Mouse (Mus musculus) neural tube, embryonic 14.5 days (tissue): ENCODE measurements around the gene Begain. TPM values are rescaled to one million over a fixed set of nuclear protein-coding genes. Genes with fewer than 3 reads are reported as not detected.

Experiments used
- ATAC-seq: fragments of 200-750 bp; cut with Nextera tagmentation; 2 replicates; pipeline ENCODE4 v1.8.0; 2017; ENCODE audit warnings: low read depth, mild to moderate bottlenecking, moderate TSS enrichment, moderate library complexity
- H3K27ac ChIP-seq: fragments of 300-500 bp; sonication (generic); 2 replicates; pipeline ENCODE4 v1.5.1; 2014; ENCODE audit warnings: low read depth, mild to moderate bottlenecking, control low read depth, low read length, moderate library complexity, mixed read lengths
- H3K27me3 ChIP-seq: fragments of 300-500 bp; sonication (generic); 2 replicates; pipeline ENCODE4 v1.6.1; 2014; ENCODE audit warnings: low read length; ENCODE audit not compliant: control insufficient read depth, insufficient read depth
- H3K36me3 ChIP-seq: fragments of 300-500 bp; sonication (generic); 2 replicates; pipeline ENCODE4 v1.6.1; 2014; ENCODE audit warnings: low read length, mixed read lengths; ENCODE audit not compliant: control insufficient read depth, insufficient read depth
- H3K4me1 ChIP-seq: fragments of 300-500 bp; sonication (generic); 2 replicates; pipeline ENCODE4 v1.6.1; 2014; ENCODE audit warnings: low read length; ENCODE audit not compliant: control insufficient read depth, insufficient read depth
- H3K4me2 ChIP-seq: fragments of 300-500 bp; sonication (generic); 2 replicates; pipeline ENCODE4 v1.6.1; 2014; ENCODE audit warnings: mild to moderate bottlenecking, low read depth, low read length, control low read depth
- H3K4me3 ChIP-seq: fragments of 300-500 bp; sonication (generic); 2 replicates; pipeline ENCODE4 v1.5.1; 2014; ENCODE audit warnings: low read depth, low read length, control low read depth, mixed read lengths
- H3K9ac ChIP-seq: fragments of 300-500 bp; sonication (generic); replicated peaks from 2 replicates; pipeline ENCODE4 v1.6.1; 2014; ENCODE audit warnings: low read depth, mild to moderate bottlenecking, control low read depth, low read length, mixed read lengths
- H3K9me3 ChIP-seq: fragments of 300-500 bp; sonication (generic); 2 replicates; pipeline ENCODE4 v1.6.1; 2016; ENCODE audit warnings: low read length; ENCODE audit not compliant: control insufficient read depth
- WGBS: fragments of 180-500 bp; shearing (Covaris S2); extraction: QIAGEN DNeasy Blood & Tissue Kit; methylation state at CpG from one replicate; pipeline ENCODE4 v1.1.7; 2014; 5-methylcytosine and 5-hydroxymethylcytosine counted together
- polyA plus RNA-seq: library from polyadenylated mRNA; unstranded; fragments of >200 nt; fragmentation: Nextera tagmentation; extraction: Ambion mirVana; gene quantifications from 2 replicates; pipeline ENCODE4 v1.2.1, GENCODE M21; 2014

The Begain gene
- polyA plus RNA-seq, 1 experiment from 2014 or later = 53.1 TPM

DNA sequence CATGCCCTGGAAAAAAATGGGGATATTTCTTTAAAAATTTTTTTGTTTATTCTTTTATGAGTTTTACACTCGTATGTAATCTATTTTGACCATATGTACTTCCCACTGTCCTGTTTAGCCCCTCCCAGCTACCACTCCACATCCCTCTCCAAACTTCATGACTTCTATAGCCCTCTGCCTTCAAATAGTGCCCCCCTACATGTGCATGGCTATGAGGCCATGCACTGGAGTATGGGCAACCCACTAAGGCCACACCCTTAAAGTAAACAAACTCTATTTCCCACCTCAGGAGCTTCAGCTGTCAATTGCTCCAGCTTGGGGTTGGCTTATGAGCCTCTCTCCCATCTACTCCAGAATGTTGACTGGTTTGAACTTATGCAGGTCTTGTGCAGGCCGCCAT, 18.1 kb upstream of the Begain start:
- WGBS = 85% methylated on average over 2 of the region's 2 CpGs
- no peaks in the 10 kb centered on the region for H3K9me3 ChIP-seq
- no peak overlapping the region for H3K4me2 ChIP-seq
- ATAC-seq = no peak
- no peak overlapping the region for H3K4me3 ChIP-seq
- H3K27ac ChIP-seq = no peak overlapping the region
- no peaks in the 10 kb centered on the region for H3K4me1 ChIP-seq
- no peaks in the 10 kb centered on the region for H3K36me3 ChIP-seq
- no peak overlapping the region for H3K9ac ChIP-seq
- H3K27me3 ChIP-seq = no peaks in the 10 kb centered on the region

DNA sequence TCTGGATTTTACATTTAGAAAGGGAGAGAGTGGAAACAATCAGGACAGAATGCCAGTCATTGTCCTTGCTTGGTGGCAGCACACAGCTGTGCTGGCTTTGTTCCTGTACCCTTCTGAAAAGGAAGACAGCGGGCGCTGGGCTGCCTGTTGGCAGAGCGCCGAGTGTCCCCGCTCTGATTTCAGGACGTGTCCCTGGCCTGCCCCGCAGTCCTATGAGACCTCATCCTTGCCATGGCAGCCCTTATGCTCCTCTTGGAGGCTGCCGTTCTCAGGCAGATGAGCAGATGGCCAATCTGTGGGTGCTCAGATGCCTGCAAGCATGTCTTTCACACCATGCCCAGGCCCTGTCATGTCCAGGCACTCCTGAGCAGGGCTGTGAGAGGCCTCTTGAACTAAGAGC, 17.7 kb upstream of the Begain start:
- Histone ChIP-seq H3K4me2 (no peak overlapping the region), H3K4me1 (no peaks in the 10 kb centered on the region), H3K27me3 (no peaks in the 10 kb centered on the region), H3K9ac (no peak overlapping the region), H3K4me3 (no peak overlapping the region), H3K27ac (peak overlapping the region; percentile 64), H3K36me3 (no peaks in the 10 kb centered on the region), H3K9me3 (no peaks in the 10 kb centered on the region)
- 43% methylated on average over 8 of the region's 8 CpGs for WGBS
- ATAC-seq = peak; percentile 63

- H3K36me3 ChIP-seq = no peaks in the 10 kb centered on the region
- no peak overlapping the region for H3K4me2 ChIP-seq
- peak; percentile 17; the same call in 1 of the 2 replicates for ATAC-seq
- peak overlapping the region; percentile 64; the same call in 1 of the 2 replicates for H3K27ac ChIP-seq
- H3K9ac ChIP-seq = no peak overlapping the region
- 48% methylated on average over 5 of the region's 5 CpGs for WGBS
- no peaks in the 10 kb centered on the region for H3K9me3 ChIP-seq
- no peaks in the 10 kb centered on the region for H3K27me3 ChIP-seq
- no peak overlapping the region for H3K4me3 ChIP-seq
- no peaks in the 10 kb centered on the region for H3K4me1 ChIP-seq
Observed at GRCm38 (mm10) chr12:109085046-109085445, 17.0 kb upstream of the Begain start.

GRCm38 (mm10) chr12:109083476-109083875, 15.5 kb upstream of the Begain start:
- WGBS = 86% methylated on average over 3 of the region's 3 CpGs
- H3K9ac ChIP-seq = no peak overlapping the region
- no peak overlapping the region for H3K4me3 ChIP-seq
- no peaks in the 10 kb centered on the region for H3K27me3 ChIP-seq
- no peak for ATAC-seq
- H3K9me3 ChIP-seq = no peaks in the 10 kb centered on the region
- H3K4me2 ChIP-seq = no peak overlapping the region
- no peak overlapping the region for H3K27ac ChIP-seq
- H3K36me3 ChIP-seq = no peaks in the 10 kb centered on the region
- H3K4me1 ChIP-seq = no peaks in the 10 kb centered on the region

- Histone ChIP-seq H3K9me3 (no peaks in the 10 kb centered on the region), H3K27ac (no peak overlapping the region), H3K9ac (no peak overlapping the region), H3K4me1 (no peaks in the 10 kb centered on the region), H3K36me3 (no peaks in the 10 kb centered on the region), H3K4me2 (no peak overlapping the region), H3K4me3 (no peak overlapping the region), H3K27me3 (no peaks in the 10 kb centered on the region)
- no peak for ATAC-seq
- 88% methylated on average over 6 of the region's 6 CpGs for WGBS
Observed at GRCm38 (mm10) chr12:109077036-109077435, 9.0 kb upstream of the Begain start.

DNA sequence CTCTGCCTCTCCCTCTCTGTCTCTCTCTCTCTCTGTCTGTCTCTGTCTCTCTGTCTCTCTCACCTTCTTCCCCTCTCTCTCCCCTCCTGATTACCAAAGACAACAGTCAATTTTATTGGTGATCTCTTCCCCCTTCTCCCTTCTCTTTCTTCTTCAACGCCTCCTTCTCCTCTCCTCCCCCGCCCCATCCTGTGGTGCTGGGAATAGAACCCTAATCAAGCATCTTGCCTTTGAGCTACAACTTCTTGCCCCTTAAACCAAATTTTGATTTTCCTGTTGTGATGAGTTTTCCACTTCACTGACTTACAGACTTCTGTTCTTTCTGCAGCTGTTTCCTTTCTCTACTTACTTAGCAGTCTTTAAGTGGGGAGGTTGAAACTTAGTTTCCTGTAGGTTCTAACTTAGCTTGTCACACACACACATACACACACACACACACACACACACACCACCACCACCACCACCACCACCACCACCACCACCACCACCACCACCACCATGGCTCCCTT, 6.8 kb upstream of the Begain start:
- WGBS = 56% methylated on average over 2 of the region's 2 CpGs
- Histone ChIP-seq H3K4me1 (no peaks in the 10 kb centered on the region), H3K9me3 (no peaks in the 10 kb centered on the region)

DNA sequence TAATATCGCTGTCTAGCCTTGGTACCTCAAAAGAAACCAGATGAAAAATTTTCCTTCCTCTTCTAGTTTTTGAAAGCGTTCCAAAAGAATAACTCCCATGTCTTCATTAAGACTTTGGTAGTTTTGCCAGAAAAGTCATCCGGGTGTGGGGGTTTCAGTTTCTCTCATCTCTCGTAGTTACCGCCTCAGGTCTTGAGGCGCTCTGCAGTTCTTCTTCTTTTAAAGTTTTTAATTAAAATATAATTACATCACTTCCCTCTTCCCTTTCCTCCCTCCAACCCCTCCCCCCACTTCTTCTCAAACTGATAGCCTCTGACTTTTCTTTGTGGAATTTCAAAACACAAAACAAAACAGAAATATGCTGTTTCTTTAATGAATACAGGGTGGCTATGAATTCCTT, 6.1 kb upstream of the Begain start:
- Histone ChIP-seq H3K27me3 (no peaks in the 10 kb centered on the region), H3K4me3 (no peak overlapping the region), H3K9me3 (no peaks in the 10 kb centered on the region), H3K9ac (no peak overlapping the region), H3K27ac (no peak overlapping the region), H3K36me3 (no peaks in the 10 kb centered on the region), H3K4me2 (no peak overlapping the region), H3K4me1 (no peaks in the 10 kb centered on the region)
- 93% methylated on average over 6 of the region's 6 CpGs for WGBS
- ATAC-seq = no peak

More for the DNA sequence above, 6.8 kb upstream of the Begain start:
- Histone ChIP-seq H3K9ac (no peak overlapping the region), H3K4me2 (no peak overlapping the region), H3K27ac (no peak overlapping the region), H3K4me3 (no peak overlapping the region), H3K27me3 (no peaks in the 10 kb centered on the region), H3K36me3 (no peaks in the 10 kb centered on the region)
- no peak for ATAC-seq

- ATAC-seq = no peak
- no peak overlapping the region for H3K27ac ChIP-seq
- no peak overlapping the region for H3K9ac ChIP-seq
- H3K36me3 ChIP-seq = no peaks in the 10 kb centered on the region
- H3K4me1 ChIP-seq = peaks cover 12% of the 10 kb centered on the region
- no peak overlapping the region for H3K4me3 ChIP-seq
- no peaks in the 10 kb centered on the region; the same call in 1 of the 2 replicates for H3K27me3 ChIP-seq
- H3K4me2 ChIP-seq = no peak overlapping the region
- no peaks in the 10 kb centered on the region for H3K9me3 ChIP-seq
- 68% methylated on average over 13 of the region's 13 CpGs for WGBS
Observed at GRCm38 (mm10) chr12:109071248-109071647, 3.2 kb upstream of the Begain start.

GRCm38 (mm10) chr12:109069751-109070150, 1.7 kb upstream of the Begain start:
- H3K4me1 ChIP-seq = peaks cover 12% of the 10 kb centered on the region
- no peaks in the 10 kb centered on the region for H3K9me3 ChIP-seq
- WGBS = 48% methylated on average over 2 of the region's 2 CpGs
- no peak overlapping the region for H3K4me3 ChIP-seq
- no peaks in the 10 kb centered on the region; the same call in 1 of the 2 replicates for H3K27me3 ChIP-seq
- no peaks in the 10 kb centered on the region for H3K36me3 ChIP-seq
- no peak overlapping the region for H3K9ac ChIP-seq
- no peak overlapping the region for H3K4me2 ChIP-seq
- no peak for ATAC-seq
- no peak overlapping the region for H3K27ac ChIP-seq
